Mouse (Mus musculus) liver, postnatal 0 days (tissue): Measurements from ENCODE around the gene Acaa1b. TPM values are rescaled to one million over a fixed set of nuclear protein-coding genes. Genes with fewer than 3 reads are reported as not detected.
A peak's percentile ranks its signal among the peaks of the same experiment; 100 is the strongest.

Source experiments
- ATAC-seq: fragments of 200-750 bp; cut with Nextera tagmentation; 2 replicates; pipeline ENCODE4 v1.8.0; 2017; ENCODE audit warnings: mild to moderate bottlenecking, moderate library complexity
- DNase-seq: peaks from one replicate; pipeline ENCODE4 v3.0.0-alpha.2; 2016
- H3K27ac ChIP-seq: fragments of 300-500 bp; sonication (generic); 2 replicates; pipeline ENCODE4 v1.5.1; 2014; ENCODE audit warnings: antibody characterized with exemption, moderate library complexity, mild to moderate bottlenecking, low read depth
- H3K27me3 ChIP-seq: fragments of 300-500 bp; sonication (generic); 2 replicates; pipeline ENCODE4 v1.6.1; 2014; ENCODE audit warnings: low read length, control low read depth, mixed read lengths; ENCODE audit not compliant: insufficient read depth
- H3K36me3 ChIP-seq: fragments of 300-500 bp; sonication (generic); replicated peaks from 2 replicates; pipeline ENCODE4 v1.6.1; 2014; ENCODE audit warnings: mild to moderate bottlenecking, control low read depth, low read length, moderate library complexity, mixed read lengths; ENCODE audit not compliant: insufficient read depth
- H3K4me1 ChIP-seq: fragments of 300-500 bp; sonication (generic); 2 replicates; pipeline ENCODE4 v1.6.1; 2014; ENCODE audit warnings: antibody characterized with exemption, mild to moderate bottlenecking, control low read depth; ENCODE audit not compliant: insufficient read depth
- H3K4me2 ChIP-seq: fragments of 300-500 bp; sonication (generic); 2 replicates; pipeline ENCODE4 v1.6.1; 2014; ENCODE audit warnings: low read depth, mild to moderate bottlenecking, low read length, moderate library complexity, mixed read lengths
- H3K4me3 ChIP-seq: fragments of 300-500 bp; sonication (generic); 2 replicates; pipeline ENCODE4 v1.5.1; 2014; ENCODE audit warnings: low read depth, low read length
- H3K9ac ChIP-seq: fragments of 300-500 bp; sonication (generic); replicated peaks from 2 replicates; pipeline ENCODE4 v1.6.1; 2014; ENCODE audit warnings: mild to moderate bottlenecking, moderate library complexity
- H3K9me3 ChIP-seq: fragments of 300-500 bp; sonication (generic); 2 replicates; pipeline ENCODE4 v1.6.1; 2016; ENCODE audit warnings: mild to moderate bottlenecking, control low read depth, low read length, mixed read lengths
- CTCF ChIP-seq: sonication (generic); IDR thresholded peaks from 2 replicates; pipeline ENCODE4 v1.5.1; 2016; ENCODE audit warnings: antibody characterized with exemption, low read depth
- EP300 ChIP-seq: IDR thresholded peaks from 2 replicates; pipeline ENCODE4 v1.6.1; 2016; ENCODE audit warnings: antibody characterized with exemption, low read depth, mild to moderate bottlenecking
- WGBS: fragments of 180-500 bp; shearing (Covaris S2); extraction: QIAGEN DNeasy Blood & Tissue Kit; methylation state at CpG from one replicate; pipeline ENCODE4 v1.1.7; 2014; ENCODE audit not compliant: insufficient replicate concordance; 5-methylcytosine and 5-hydroxymethylcytosine counted together
- polyA plus RNA-seq: library from polyadenylated mRNA; unstranded; fragments of >200 nt; fragmentation: Nextera tagmentation; extraction: Ambion mirVana; gene quantifications from 2 replicates; pipeline ENCODE4 v1.2.1, GENCODE M21; 2015

Acaa1b gene
- polyA plus RNA-seq, 1 experiment from 2014 or later, result 544 TPM

GRCm38 (mm10) chr9:119146098-119146770 lies 10.7 kb downstream of the Acaa1b start:
- H3K27ac ChIP-seq, result no peak overlapping the region
- H3K4me1 ChIP-seq, result no peaks in the 10 kb centered on the region
- no peaks in the 10 kb centered on the region for H3K36me3 ChIP-seq
- H3K9me3 ChIP-seq, result no peaks in the 10 kb centered on the region
- DNase-seq (no peak), ATAC-seq (no peak)
- no peak overlapping the region for H3K4me2 ChIP-seq
- no peak overlapping the region for H3K9ac ChIP-seq
- no peaks in the 10 kb centered on the region for H3K27me3 ChIP-seq
- TF ChIP-seq EP300 (no peak), CTCF (no peak)
- 64% methylated on average over 13 of the region's 13 CpGs for whole genome bisulfite sequencing
- no peak overlapping the region for H3K4me3 ChIP-seq

- Histone ChIP-seq H3K27me3 (no peaks in the 10 kb centered on the region), H3K4me1 (no peaks in the 10 kb centered on the region), H3K4me2 (no peak overlapping the region), H3K9me3 (no peaks in the 10 kb centered on the region), H3K4me3 (no peak overlapping the region), H3K9ac (no peak overlapping the region), H3K27ac (no peak overlapping the region), H3K36me3 (no peaks in the 10 kb centered on the region)
- 69% methylated on average over 6 of the region's 6 CpGs for WGBS
- no peak for ATAC-seq
- TF ChIP-seq EP300 (no peak), CTCF (no peak)
- DNase-seq, result no peak
Measured at GRCm38 (mm10) chr9:119145638-119146037, 11.3 kb downstream of the Acaa1b start.

GRCm38 (mm10) chr9:119145137-119145536 lies 11.8 kb downstream of the Acaa1b start:
- TF ChIP-seq EP300, result no peak
- no peak for TF ChIP-seq CTCF
- no peak overlapping the region for H3K4me2 ChIP-seq
- H3K27ac ChIP-seq, result no peak overlapping the region
- WGBS, result 60% methylated on average over 10 of the region's 10 CpGs
- ATAC-seq (no peak), DNase-seq (no peak)
- no peaks in the 10 kb centered on the region for H3K4me1 ChIP-seq
- no peaks in the 10 kb centered on the region for H3K9me3 ChIP-seq
- H3K4me3 ChIP-seq, result no peak overlapping the region
- no peaks in the 10 kb centered on the region for H3K36me3 ChIP-seq
- no peaks in the 10 kb centered on the region for H3K27me3 ChIP-seq
- no peak overlapping the region for H3K9ac ChIP-seq

GRCm38 (mm10) chr9:119144696-119145095 lies 12.2 kb downstream of the Acaa1b start:
- Histone ChIP-seq H3K4me3 (no peak overlapping the region), H3K9me3 (no peaks in the 10 kb centered on the region), H3K4me1 (no peaks in the 10 kb centered on the region), H3K9ac (no peak overlapping the region), H3K36me3 (no peaks in the 10 kb centered on the region), H3K27ac (no peak overlapping the region), H3K27me3 (no peaks in the 10 kb centered on the region), H3K4me2 (no peak overlapping the region)
- TF ChIP-seq CTCF, result no peak
- no peak for TF ChIP-seq EP300
- ATAC-seq, result no peak
- no peak for DNase-seq
- WGBS, result 80% methylated on average over 8 of the region's 8 CpGs

- no peak overlapping the region for H3K27ac ChIP-seq
- H3K36me3 ChIP-seq, result no peaks in the 10 kb centered on the region
- ATAC-seq (no peak), DNase-seq (no peak)
- H3K9me3 ChIP-seq, result no peaks in the 10 kb centered on the region
- 67% methylated on average over 9 of the region's 9 CpGs for WGBS
- no peaks in the 10 kb centered on the region for H3K4me1 ChIP-seq
- no peaks in the 10 kb centered on the region for H3K27me3 ChIP-seq
- H3K4me2 ChIP-seq, result no peak overlapping the region
- H3K9ac ChIP-seq, result no peak overlapping the region
- TF ChIP-seq EP300, result no peak
- TF ChIP-seq CTCF, result peak; percentile 28
- no peak overlapping the region for H3K4me3 ChIP-seq
Measured at GRCm38 (mm10) chr9:119143372-119143771, 13.5 kb downstream of the Acaa1b start.

- H3K4me3 ChIP-seq, result no peak overlapping the region
- ATAC-seq, result peak; percentile 33; the same call in 1 of the 2 replicates
- TF ChIP-seq CTCF (no peak), EP300 (no peak)
- no peak overlapping the region for H3K4me2 ChIP-seq
- 61% methylated on average over 5 of the region's 5 CpGs for WGBS
- DNase-seq, result no peak
- no peak overlapping the region for H3K9ac ChIP-seq
- H3K9me3 ChIP-seq, result no peaks in the 10 kb centered on the region
- no peaks in the 10 kb centered on the region for H3K4me1 ChIP-seq
- no peaks in the 10 kb centered on the region for H3K27me3 ChIP-seq
- H3K27ac ChIP-seq, result no peak overlapping the region
- no peaks in the 10 kb centered on the region for H3K36me3 ChIP-seq
Measured at GRCm38 (mm10) chr9:119142066-119142465, 14.8 kb downstream of the Acaa1b start.

GRCm38 (mm10) chr9:119138836-119139235 lies 18.1 kb downstream of the Acaa1b start:
- no peak for ATAC-seq
- TF ChIP-seq CTCF (no peak), EP300 (no peak)
- no peaks in the 10 kb centered on the region for H3K36me3 ChIP-seq
- H3K27ac ChIP-seq, result no peak overlapping the region
- no peak overlapping the region for H3K4me2 ChIP-seq
- no peak overlapping the region for H3K4me3 ChIP-seq
- no peaks in the 10 kb centered on the region for H3K9me3 ChIP-seq
- no peaks in the 10 kb centered on the region for H3K27me3 ChIP-seq
- no peak for DNase-seq
- no peak overlapping the region for H3K9ac ChIP-seq
- H3K4me1 ChIP-seq, result no peaks in the 10 kb centered on the region
- 64% methylated on average over 2 of the region's 2 CpGs for WGBS
